Mouse (Mus musculus): ENCODE data around the gene Mrpl50.

Gene Mrpl50

DNA sequence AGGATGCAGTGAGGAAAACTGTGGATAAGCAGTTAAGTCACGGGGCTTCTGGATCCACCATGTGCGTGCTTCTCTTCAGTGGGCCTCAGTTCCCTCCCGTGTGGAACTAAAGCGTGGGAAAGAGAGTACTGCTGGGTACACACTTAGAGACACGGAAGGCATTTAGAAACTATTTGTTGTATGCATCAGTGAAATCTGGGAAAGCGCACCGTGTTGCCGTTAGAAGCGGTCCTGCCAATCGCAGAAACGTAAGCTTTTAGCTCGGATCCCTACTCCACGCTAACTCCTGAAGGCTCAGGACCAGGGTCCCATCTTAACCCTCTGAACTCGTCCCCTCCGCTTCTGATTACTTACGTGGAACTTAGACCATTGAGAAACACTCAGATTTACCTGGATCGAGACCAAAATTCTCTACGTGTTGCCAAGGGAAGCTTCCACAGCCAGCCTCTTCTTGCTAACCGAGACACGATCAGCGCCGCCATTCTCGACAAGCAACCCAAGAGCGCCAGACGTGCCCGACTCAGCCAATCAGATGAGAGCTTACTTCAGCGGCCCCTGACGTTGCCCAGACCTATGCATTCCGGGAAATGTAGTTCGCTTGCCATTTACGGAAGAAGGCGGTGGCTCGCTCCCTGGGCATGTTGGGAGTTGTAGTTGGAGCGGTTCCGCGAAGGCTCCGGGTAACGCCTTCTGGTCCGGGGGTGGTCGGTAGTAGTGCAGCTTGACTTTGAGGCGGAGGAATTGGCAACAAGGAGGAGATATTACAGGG, at the start of gene Mrpl50, which contains the start of gene Zfp189:
Mrpl50 (minus strand) TSS at position 522 of the 769 bp plus-strand sequence.
Zfp189 (plus strand) TSS at position 605 of the 769 bp plus-strand sequence.
- peak; percentile 98 for DNase-seq (ENCODE audit: low read depth, low spot score)
- no peaks in the 10 kb centered on the region for H3K27me3 ChIP-seq (ENCODE audit: control insufficient read depth, insufficient read depth, low read length, poor library complexity, severe bottlenecking)
- no peaks in the 10 kb centered on the region for H3K36me3 ChIP-seq (ENCODE audit: control insufficient read depth, insufficient read depth, low read length, poor library complexity, severe bottlenecking)

GRCm38 (mm10) chr4:49567613-49568012, 46.7 kb upstream of the Mrpl50 start:
- DNase-seq (ENCODE audit: low read depth, low spot score): peak; percentile 76
- Histone ChIP-seq H3K27me3 (ENCODE audit: control insufficient read depth, insufficient read depth, low read length, poor library complexity, severe bottlenecking) (no peaks in the 10 kb centered on the region), H3K36me3 (ENCODE audit: control insufficient read depth, insufficient read depth, low read length, poor library complexity, severe bottlenecking) (no peaks in the 10 kb centered on the region)

DNA sequence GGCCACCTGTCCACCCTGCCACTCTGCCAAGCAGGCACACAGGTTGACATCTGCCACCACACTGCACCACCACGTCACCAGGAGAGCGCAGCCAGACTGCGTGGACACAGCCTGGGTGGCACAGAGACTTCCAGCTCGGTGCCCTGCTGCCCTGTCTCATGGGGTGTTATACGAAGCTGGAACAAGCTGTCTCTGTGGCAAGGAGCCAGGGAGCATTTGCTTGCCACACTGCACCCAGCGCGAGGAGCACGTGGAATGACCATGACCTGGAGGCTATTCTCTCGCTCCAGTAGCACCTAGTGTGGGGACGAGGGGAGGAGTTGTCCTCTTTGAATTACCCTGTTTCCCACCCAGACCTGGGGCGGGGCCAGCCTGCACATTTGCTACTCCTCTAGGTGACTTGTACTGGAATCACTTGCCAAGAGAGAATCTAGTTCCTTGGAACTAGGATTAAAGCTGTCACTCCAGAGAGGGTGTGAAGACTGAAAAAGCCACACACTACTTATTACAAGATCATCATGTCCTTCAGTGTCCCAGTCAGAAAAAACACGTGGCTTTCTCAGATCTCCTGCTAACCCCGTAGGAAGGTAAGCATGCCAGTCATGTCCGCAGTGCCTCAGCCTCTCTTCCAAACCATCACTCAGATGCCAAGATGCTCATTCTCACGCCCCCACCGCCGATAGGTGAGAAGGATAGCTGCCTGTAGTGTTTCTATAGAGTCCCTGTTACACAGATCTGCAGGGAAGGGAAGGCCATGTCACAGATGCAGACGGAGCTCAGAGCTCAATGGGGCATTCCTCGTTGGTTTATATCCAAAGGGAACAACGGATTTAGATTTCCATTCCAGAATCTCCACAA, 39.3 kb upstream of the Mrpl50 start:
- DNase-seq (ENCODE audit: low read depth, low spot score): no peak
- Histone ChIP-seq H3K36me3 (ENCODE audit: control insufficient read depth, insufficient read depth, low read length, poor library complexity, severe bottlenecking) (no peaks in the 10 kb centered on the region), H3K27me3 (ENCODE audit: control insufficient read depth, insufficient read depth, low read length, poor library complexity, severe bottlenecking) (no peaks in the 10 kb centered on the region)

DNA sequence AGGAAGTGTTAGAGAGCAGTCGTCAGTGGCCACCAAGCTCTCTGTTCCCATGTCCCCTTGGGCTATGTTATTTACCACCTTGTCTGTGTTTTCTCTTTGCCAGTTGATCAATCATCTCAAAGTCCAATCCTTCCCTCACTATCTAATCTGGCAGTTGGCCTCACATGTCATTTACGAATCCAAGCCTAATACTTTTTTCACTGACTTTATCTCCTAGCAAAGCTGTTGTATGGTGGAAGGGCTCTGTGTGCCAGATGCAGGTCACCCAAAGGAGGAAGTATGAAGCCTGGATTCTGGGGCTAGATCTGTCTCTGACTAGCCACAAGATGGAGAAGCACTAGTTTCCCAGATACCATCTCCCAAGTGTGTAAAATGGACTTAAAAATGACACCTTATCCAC, 37.3 kb upstream of the Mrpl50 start:
- no peaks in the 10 kb centered on the region for H3K27me3 ChIP-seq (ENCODE audit: control insufficient read depth, insufficient read depth, low read length, poor library complexity, severe bottlenecking)
- no peak for DNase-seq (ENCODE audit: low read depth, low spot score)
- no peaks in the 10 kb centered on the region for H3K36me3 ChIP-seq (ENCODE audit: control insufficient read depth, insufficient read depth, low read length, poor library complexity, severe bottlenecking)

GRCm38 (mm10) chr4:49557375-49557774, 36.5 kb upstream of the Mrpl50 start:
- no peak for DNase-seq (ENCODE audit: low read depth, low spot score)
- H3K36me3 ChIP-seq (ENCODE audit: control insufficient read depth, insufficient read depth, low read length, poor library complexity, severe bottlenecking): no peaks in the 10 kb centered on the region
- no peaks in the 10 kb centered on the region for H3K27me3 ChIP-seq (ENCODE audit: control insufficient read depth, insufficient read depth, low read length, poor library complexity, severe bottlenecking)

DNA sequence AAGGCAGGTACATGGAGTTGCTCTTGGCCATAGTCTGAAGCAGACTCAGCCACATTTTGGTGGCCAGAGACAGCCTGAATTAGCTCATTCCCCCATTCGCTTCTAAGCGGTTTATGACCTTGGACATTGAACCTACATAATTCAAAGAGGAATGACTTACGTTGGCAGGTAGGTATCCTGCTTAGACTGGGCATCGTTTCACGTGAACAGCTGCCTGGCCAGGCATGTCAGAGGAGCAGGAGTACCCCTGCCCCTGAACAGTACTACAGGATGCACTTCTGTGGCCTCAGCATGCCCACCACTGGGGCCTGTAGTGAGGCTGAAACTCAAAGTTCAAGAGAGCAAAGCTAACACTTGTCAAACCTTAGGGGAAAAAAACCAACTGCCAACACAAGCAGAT, 32.5 kb upstream of the Mrpl50 start:
- no peaks in the 10 kb centered on the region for H3K27me3 ChIP-seq (ENCODE audit: control insufficient read depth, insufficient read depth, low read length, poor library complexity, severe bottlenecking)
- DNase-seq (ENCODE audit: low read depth, low spot score): no peak
- no peaks in the 10 kb centered on the region for H3K36me3 ChIP-seq (ENCODE audit: control insufficient read depth, insufficient read depth, low read length, poor library complexity, severe bottlenecking)

GRCm38 (mm10) chr4:49549383-49549782, 28.5 kb upstream of the Mrpl50 start, which contains the start of gene Aldob:
Aldob (minus strand) TSS chr4:49549546.
- no peaks in the 10 kb centered on the region for H3K36me3 ChIP-seq (ENCODE audit: control insufficient read depth, insufficient read depth, low read length, poor library complexity, severe bottlenecking)
- DNase-seq (ENCODE audit: low read depth, low spot score): no peak
- no peaks in the 10 kb centered on the region for H3K27me3 ChIP-seq (ENCODE audit: control insufficient read depth, insufficient read depth, low read length, poor library complexity, severe bottlenecking)

GRCm38 (mm10) chr4:49547544-49548219, 26.8 kb upstream of the Mrpl50 start:
- H3K27me3 ChIP-seq (ENCODE audit: control insufficient read depth, insufficient read depth, low read length, poor library complexity, severe bottlenecking): no peaks in the 10 kb centered on the region
- no peak for DNase-seq (ENCODE audit: low read depth, low spot score)
- H3K36me3 ChIP-seq (ENCODE audit: control insufficient read depth, insufficient read depth, low read length, poor library complexity, severe bottlenecking): no peaks in the 10 kb centered on the region

GRCm38 (mm10) chr4:49546873-49547543, 26.1 kb upstream of the Mrpl50 start:
- Histone ChIP-seq H3K27me3 (ENCODE audit: control insufficient read depth, insufficient read depth, low read length, poor library complexity, severe bottlenecking) (no peaks in the 10 kb centered on the region), H3K36me3 (ENCODE audit: control insufficient read depth, insufficient read depth, low read length, poor library complexity, severe bottlenecking) (no peaks in the 10 kb centered on the region)
- DNase-seq (ENCODE audit: low read depth, low spot score): no peak

GRCm38 (mm10) chr4:49546026-49546425, 25.1 kb upstream of the Mrpl50 start:
- H3K27me3 ChIP-seq (ENCODE audit: control insufficient read depth, insufficient read depth, low read length, poor library complexity, severe bottlenecking): no peaks in the 10 kb centered on the region
- no peaks in the 10 kb centered on the region for H3K36me3 ChIP-seq (ENCODE audit: control insufficient read depth, insufficient read depth, low read length, poor library complexity, severe bottlenecking)
- DNase-seq (ENCODE audit: low read depth, low spot score): no peak

DNA sequence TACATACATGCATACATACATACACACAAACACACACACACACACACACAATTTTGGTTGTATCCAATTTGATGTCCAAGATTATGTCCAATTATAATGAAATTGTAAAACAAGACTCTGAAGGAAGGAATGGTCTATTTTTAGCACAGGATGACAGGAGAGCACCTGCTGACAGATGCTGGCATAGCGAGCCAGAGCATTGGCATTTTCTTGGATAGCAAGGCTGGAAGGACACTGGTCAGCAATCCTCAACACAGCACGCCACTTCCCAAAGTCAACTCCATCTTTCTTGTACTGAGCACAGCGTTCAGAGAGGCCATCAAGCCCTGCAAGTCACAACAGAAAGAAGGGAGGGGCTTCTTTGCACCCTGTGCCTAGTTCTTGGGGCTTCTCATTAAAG, 20.1 kb upstream of the Mrpl50 start:
- no peaks in the 10 kb centered on the region for H3K36me3 ChIP-seq (ENCODE audit: control insufficient read depth, insufficient read depth, low read length, poor library complexity, severe bottlenecking)
- DNase-seq (ENCODE audit: low read depth, low spot score): no peak
- H3K27me3 ChIP-seq (ENCODE audit: control insufficient read depth, insufficient read depth, low read length, poor library complexity, severe bottlenecking): no peaks in the 10 kb centered on the region

GRCm38 (mm10) chr4:49539665-49540064, 18.8 kb upstream of the Mrpl50 start:
- H3K27me3 ChIP-seq (ENCODE audit: control insufficient read depth, insufficient read depth, low read length, poor library complexity, severe bottlenecking): no peaks in the 10 kb centered on the region
- H3K36me3 ChIP-seq (ENCODE audit: control insufficient read depth, insufficient read depth, low read length, poor library complexity, severe bottlenecking): no peaks in the 10 kb centered on the region
- DNase-seq (ENCODE audit: low read depth, low spot score): no peak

GRCm38 (mm10) chr4:49536671-49537070, 15.8 kb upstream of the Mrpl50 start:
- no peaks in the 10 kb centered on the region for H3K36me3 ChIP-seq (ENCODE audit: control insufficient read depth, insufficient read depth, low read length, poor library complexity, severe bottlenecking)
- no peak for DNase-seq (ENCODE audit: low read depth, low spot score)
- no peaks in the 10 kb centered on the region for H3K27me3 ChIP-seq (ENCODE audit: control insufficient read depth, insufficient read depth, low read length, poor library complexity, severe bottlenecking)

- DNase-seq (ENCODE audit: low read depth, low spot score): no peak
- Histone ChIP-seq H3K36me3 (ENCODE audit: control insufficient read depth, insufficient read depth, low read length, poor library complexity, severe bottlenecking) (no peaks in the 10 kb centered on the region), H3K27me3 (ENCODE audit: control insufficient read depth, insufficient read depth, low read length, poor library complexity, severe bottlenecking) (no peaks in the 10 kb centered on the region)
Measured at GRCm38 (mm10) chr4:49535675-49536294, 14.9 kb upstream of the Mrpl50 start.
